Mouse (Mus musculus): Measurements from ENCODE around the gene Cntnap5a. TPM values are rescaled to one million over a fixed set of nuclear protein-coding genes. Genes with fewer than 3 reads are reported as not detected.

The Cntnap5a gene
- total and polyA plus RNA-seq, 3 experiments = not detected

DNA sequence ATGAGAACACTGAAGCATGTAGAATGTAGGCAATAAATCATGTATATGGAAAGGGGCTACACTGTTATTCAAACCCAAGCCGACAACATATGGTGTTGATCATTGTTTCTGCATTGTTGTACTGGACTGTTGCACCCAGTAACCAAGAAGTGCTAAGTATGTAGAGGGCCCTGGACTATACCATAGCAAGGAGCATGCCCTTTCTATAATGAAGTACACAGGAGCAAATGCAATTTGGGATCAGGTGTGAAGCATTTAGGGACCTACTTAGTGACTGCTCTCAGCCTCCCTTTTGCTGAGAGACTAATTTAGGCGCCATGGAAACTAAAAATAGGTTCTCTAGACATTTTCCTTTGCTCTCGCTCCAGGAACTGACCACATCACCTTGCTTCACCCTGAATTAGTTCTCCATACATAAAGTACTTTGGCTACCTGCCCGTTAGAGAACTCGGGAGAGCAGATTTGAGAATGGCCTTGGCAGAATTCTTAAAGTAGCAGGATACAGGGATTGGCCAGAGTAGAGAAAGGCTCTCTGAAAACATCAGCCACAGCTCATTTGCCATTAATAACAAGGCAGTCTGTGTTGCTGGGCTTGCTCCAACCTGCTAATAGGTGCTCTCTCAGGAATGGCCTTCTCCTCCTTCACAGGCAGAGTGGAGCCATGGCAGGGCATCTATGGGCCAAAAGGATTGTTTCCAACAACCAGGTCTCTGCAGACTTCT lies 26.1 kb upstream of the Cntnap5a start:
- dilution Hi-C loops (cut with MboI; ENCODE audit: extremely low pct_ligation_motif_present, extremely low pct_unique_long_range_greater_than_20kb, low sequenced_read_pairs) = no loop called here
- no peak for TF ChIP-seq ZC3H11A (IDR thresholded peaks at IDR 0.05; ENCODE audit: low read depth, low read length)
- TF ChIP-seq GABPA (IDR thresholded peaks at IDR 0.05; ENCODE audit: insufficient replicate concordance, low read depth, low read length) = no peak
- TF ChIP-seq TBP (conservative IDR thresholded peaks at IDR 0.05; ENCODE audit: low read depth, low read length) = no peak
- TF ChIP-seq ETS1 (conservative IDR thresholded peaks at IDR 0.05; ENCODE audit: low read depth, low read length) = no peak
- TF ChIP-seq JUND (conservative IDR thresholded peaks at IDR 0.05; ENCODE audit: low read depth, low read length) = no peak
- no peak for TF ChIP-seq MXI1 (IDR thresholded peaks at IDR 0.05; ENCODE audit: low read depth, low read length)
- no peak for TF ChIP-seq MAFK (IDR thresholded peaks at IDR 0.05; ENCODE audit: insufficient replicate concordance, low read length)
- TF ChIP-seq USF1 (IDR thresholded peaks at IDR 0.05; ENCODE audit: low read depth, low read length) = no peak
- no peak for TF ChIP-seq EP300 (IDR thresholded peaks at IDR 0.05; ENCODE audit: low read length)
- no peak for TF ChIP-seq MYC (IDR thresholded peaks at IDR 0.05; ENCODE audit: low read depth, low read length)
- TF ChIP-seq KAT2A (IDR thresholded peaks at IDR 0.05; ENCODE audit: insufficient replicate concordance, low read length) = no peak
- no peak for TF ChIP-seq MAZ (IDR thresholded peaks at IDR 0.05; ENCODE audit: low read depth, low read length)
- Histone ChIP-seq H3K9me3 (replicated peaks; ENCODE audit: low read length) (peaks cover 33% of the 10 kb centered on the region), H3K9ac (ENCODE audit: insufficient read depth, low read depth) (no peak overlapping the region), H3K4me2 (ENCODE audit: insufficient read depth, low read depth, poor library complexity, severe bottlenecking) (no peak overlapping the region), H3K4me3 (replicated peaks in 1 of 3; ENCODE audit: low read depth in 2 of 3, low read length in 2 of 3, poor library complexity in 1 of 3) (no peak overlapping the region), H3K79me2 (replicated peaks; ENCODE audit: control insufficient read depth, extremely low read depth, insufficient read depth, poor library complexity, severe bottlenecking) (no peaks in the 10 kb centered on the region), H3K4me1 (ENCODE audit: control insufficient read depth in 1 of 2, insufficient read depth in 2 of 2) (no peaks in the 10 kb centered on the region), H3K27ac (ENCODE audit: insufficient read depth, low read depth) (no peak overlapping the region), H3K36me3 (replicated peaks in 1 of 2; ENCODE audit: control insufficient read depth in 1 of 2, insufficient read depth in 1 of 2, low read length in 1 of 2) (no peaks in the 10 kb centered on the region), H3K27me3 (replicated peaks) (no peaks in the 10 kb centered on the region)
- in situ Hi-C loops (cut with MboI; ENCODE audit: low pct_ligation_motif_present, low pct_unique_long_range_greater_than_20kb, low sequenced_read_pairs) = no loop called here
- no peak for DNase-seq (ENCODE audit: extremely low read depth)

DNA sequence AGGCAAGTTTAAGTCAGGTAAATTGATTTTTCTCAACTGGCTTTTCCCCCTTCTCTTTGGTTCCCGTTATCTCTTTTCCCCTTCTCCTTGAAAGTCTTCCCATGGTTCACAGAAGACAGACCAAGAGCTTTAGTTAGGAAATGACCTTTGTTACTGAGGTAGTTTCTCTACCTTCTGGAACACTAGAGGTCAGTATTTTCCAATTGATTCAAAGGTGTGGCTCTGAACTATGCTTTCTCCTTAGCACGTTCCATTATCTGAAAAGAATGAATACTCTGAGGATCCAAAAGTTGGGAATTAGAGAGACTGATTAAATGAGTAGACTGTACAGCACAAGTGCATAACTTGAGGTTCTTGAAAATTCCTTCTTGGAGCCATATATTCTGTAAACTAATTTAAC lies 1.9 kb downstream of the Cntnap5a start:
- Histone ChIP-seq H3K4me3 (replicated peaks in 1 of 3; ENCODE audit: low read depth in 2 of 3, low read length in 2 of 3, poor library complexity in 1 of 3) (no peak overlapping the region), H3K4me2 (ENCODE audit: insufficient read depth, low read depth, poor library complexity, severe bottlenecking) (no peak overlapping the region), H3K4me1 (ENCODE audit: control insufficient read depth in 1 of 2, insufficient read depth in 2 of 2) (no peaks in the 10 kb centered on the region), H3K79me2 (replicated peaks; ENCODE audit: control insufficient read depth, extremely low read depth, insufficient read depth, poor library complexity, severe bottlenecking) (no peaks in the 10 kb centered on the region), H3K36me3 (replicated peaks in 1 of 2; ENCODE audit: control insufficient read depth in 1 of 2, insufficient read depth in 1 of 2, low read length in 1 of 2) (no peaks in the 10 kb centered on the region), H3K9me3 (replicated peaks; ENCODE audit: low read length) (peaks cover 23% of the 10 kb centered on the region), H3K27me3 (replicated peaks) (no peaks in the 10 kb centered on the region), H3K27ac (ENCODE audit: insufficient read depth, low read depth) (no peak overlapping the region), H3K9ac (ENCODE audit: insufficient read depth, low read depth) (no peak overlapping the region)
- in situ Hi-C loops (cut with MboI; ENCODE audit: low pct_ligation_motif_present, low pct_unique_long_range_greater_than_20kb, low sequenced_read_pairs) (no loop called here), dilution Hi-C loops (cut with MboI; ENCODE audit: extremely low pct_ligation_motif_present, extremely low pct_unique_long_range_greater_than_20kb, low sequenced_read_pairs) (no loop called here)
- TF ChIP-seq USF2 (conservative IDR thresholded peaks at IDR 0.05; ENCODE audit: low read depth, low read length) (no peak), PAX5 (IDR thresholded peaks at IDR 0.05; ENCODE audit: low read length) (no peak), EP300 (IDR thresholded peaks at IDR 0.05; ENCODE audit: low read length) (no peak), POLR2A (IDR thresholded peaks at IDR 0.05; ENCODE audit: low read depth, low read length) (no peak), IRF4 (IDR thresholded peaks at IDR 0.05; ENCODE audit: low read depth, low read length) (no peak), ZMIZ1 (IDR thresholded peaks at IDR 0.05; ENCODE audit: low read depth, low read length) (no peak), KAT2A (IDR thresholded peaks at IDR 0.05; ENCODE audit: insufficient replicate concordance, low read length) (no peak), JUN (IDR thresholded peaks at IDR 0.05; ENCODE audit: insufficient read depth, low read depth, low read length) (no peak), NRF1 (IDR thresholded peaks at IDR 0.05; ENCODE audit: low read depth, low read length) (no peak), MYC (IDR thresholded peaks at IDR 0.05; ENCODE audit: low read depth, low read length) (no peak)
- no peak for DNase-seq (ENCODE audit: extremely low read depth)
